Mouse (Mus musculus) intestine, embryonic 15.5 days (tissue): ENCODE results near the gene Ppp1r13l. TPM values are rescaled to one million over a fixed set of nuclear protein-coding genes. Genes with fewer than 3 reads are reported as not detected.

Experiments used
- ATAC-seq: fragments of 200-750 bp; cut with Nextera tagmentation; 2 replicates; pipeline ENCODE4 v1.8.0; 2017; ENCODE audit warnings: moderate TSS enrichment, moderate library complexity
- H3K27ac ChIP-seq: fragments of 300-500 bp; sonication (generic); 2 replicates; pipeline ENCODE4 v1.5.1; 2015; ENCODE audit warnings: mild to moderate bottlenecking, inconsistent platforms
- H3K27me3 ChIP-seq: fragments of 300-500 bp; sonication (generic); replicated peaks from 2 replicates; pipeline ENCODE4 v1.6.1; 2015; ENCODE audit warnings: inconsistent platforms
- H3K36me3 ChIP-seq: fragments of 300-500 bp; sonication (generic); 2 replicates; pipeline ENCODE4 v1.6.1; 2015; ENCODE audit warnings: inconsistent platforms
- H3K4me1 ChIP-seq: fragments of 300-500 bp; sonication (generic); replicated peaks from 2 replicates; pipeline ENCODE4 v1.6.1; 2015; ENCODE audit warnings: inconsistent platforms
- H3K4me2 ChIP-seq: fragments of 300-500 bp; sonication (generic); replicated peaks from 2 replicates; pipeline ENCODE4 v1.6.1; 2015; ENCODE audit warnings: mild to moderate bottlenecking, inconsistent platforms
- H3K4me3 ChIP-seq: fragments of 300-500 bp; sonication (generic); replicated peaks from 2 replicates; pipeline ENCODE4 v1.5.1; 2015; ENCODE audit warnings: inconsistent platforms
- H3K9ac ChIP-seq: fragments of 300-500 bp; sonication (generic); 2 replicates; pipeline ENCODE4 v1.6.1; 2015; ENCODE audit warnings: inconsistent platforms
- H3K9me3 ChIP-seq: fragments of 300-500 bp; sonication (generic); 2 replicates; pipeline ENCODE4 v1.6.1; 2016; ENCODE audit warnings: inconsistent platforms
- WGBS: fragments of 180-500 bp; shearing (Covaris S2); methylation state at CpG from one replicate; pipeline ENCODE4 v1.1.7; 2015; 5-methylcytosine and 5-hydroxymethylcytosine counted together
- microRNA counts: library from miRNA; unstranded; fragments of <30 nt; microRNA quantifications from one replicate; lab custom pipeline; 2016
- polyA plus RNA-seq: library from polyadenylated mRNA; unstranded; fragments of >200 nt; fragmentation: Nextera tagmentation; extraction: Ambion mirVana; gene quantifications from 2 replicates; pipeline ENCODE4 v1.2.1, GENCODE M21; 2015

Gene Ppp1r13l
- polyA plus RNA-seq, 1 experiment from 2014 or later = 4.8 TPM

DNA sequence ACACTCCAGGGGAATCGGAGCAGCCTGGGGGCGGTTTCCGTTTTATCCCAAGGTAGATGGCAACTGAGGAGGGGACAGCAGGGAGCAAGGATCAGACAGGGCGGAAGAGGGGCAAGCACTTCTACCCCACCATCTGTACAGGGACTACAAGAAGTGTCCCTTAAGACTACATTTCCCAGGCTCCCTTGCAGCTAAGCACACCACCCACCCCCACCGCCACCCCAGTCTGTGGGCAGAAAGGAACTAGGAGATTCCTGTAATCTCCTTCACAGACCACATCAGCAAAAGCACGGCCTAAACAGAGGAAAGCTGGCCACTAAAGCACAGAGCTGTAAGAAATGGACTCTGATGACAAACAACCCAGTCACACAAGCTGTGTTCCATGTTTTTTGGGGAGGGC, 66.8 kb downstream of the Ppp1r13l start:
- no peak overlapping the region for H3K27ac ChIP-seq
- ATAC-seq = no peak
- no peaks in the 10 kb centered on the region for H3K4me1 ChIP-seq
- WGBS = 84% methylated on average over 6 of the region's 6 CpGs
- H3K27me3 ChIP-seq = peaks cover 4% of the 10 kb centered on the region; the same call in 1 of the 2 replicates
- peaks cover 30% of the 10 kb centered on the region for H3K36me3 ChIP-seq
- no peak overlapping the region for H3K9ac ChIP-seq
- H3K9me3 ChIP-seq = no peaks in the 10 kb centered on the region
- H3K4me3 ChIP-seq = no peak overlapping the region
- H3K4me2 ChIP-seq = no peak overlapping the region

DNA sequence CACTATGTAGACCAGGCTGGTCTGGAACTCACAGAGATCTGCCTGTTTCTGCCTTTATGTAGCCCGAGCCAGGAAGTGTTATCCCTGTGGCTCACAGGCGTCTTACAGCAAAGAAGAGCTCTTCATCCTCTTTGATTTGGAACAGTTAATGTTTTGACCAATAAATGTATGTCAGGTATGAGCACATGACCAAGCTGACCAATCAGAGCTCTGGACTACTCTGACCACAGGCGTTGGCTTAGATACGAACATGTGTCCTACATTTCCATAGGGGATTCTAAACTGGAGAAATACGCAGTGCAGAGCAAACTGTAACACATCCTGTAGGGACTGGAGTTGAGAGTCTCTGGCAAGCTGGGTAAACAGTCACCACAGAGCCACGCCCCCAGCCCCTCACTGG, 67.3 kb downstream of the Ppp1r13l start:
- peaks cover 3% of the 10 kb centered on the region; the same call in 1 of the 2 replicates for H3K27me3 ChIP-seq
- H3K9ac ChIP-seq = no peak overlapping the region
- no peaks in the 10 kb centered on the region for H3K4me1 ChIP-seq
- no peak overlapping the region for H3K4me2 ChIP-seq
- ATAC-seq = no peak
- peaks cover 35% of the 10 kb centered on the region for H3K36me3 ChIP-seq
- no peak overlapping the region for H3K27ac ChIP-seq
- no peaks in the 10 kb centered on the region for H3K9me3 ChIP-seq
- WGBS = 89% methylated on average over 6 of the region's 6 CpGs
- no peak overlapping the region for H3K4me3 ChIP-seq

MicroRNAs within 50 kb of the gene (microRNA counts, 519-probe panel; counts per million panel counts)
- microRNA mmu-miR-343 (lab: Ali Mortazavi, UCI) = 97.1 counts per million, percentile 29 among the panel's probes with 10 or more counts

Other genes starting within 250 kb of the Ppp1r13l start
- 1.8 and 2.3 TPM in 2 replicates for gene Gm4969, start 241.4 kb upstream of the Ppp1r13l start, polyA plus RNA-seq
- 10.5 and 12.8 TPM in 2 replicates for gene Fbxo46, start 239.9 kb upstream of the Ppp1r13l start, polyA plus RNA-seq
- gene Qpctl, start 210.5 kb upstream of the Ppp1r13l start, polyA plus RNA-seq = 9.2 and 11.5 TPM in 2 replicates
- gene Snrpd2, start 210.0 kb upstream of the Ppp1r13l start, polyA plus RNA-seq = 138 TPM in 2 replicates
- gene Gipr, start 193.6 kb upstream of the Ppp1r13l start, polyA plus RNA-seq = 2.5 and 2.8 TPM in 2 replicates
- 6.5 and 7.3 TPM in 2 replicates for gene Eml2, start 183.3 kb upstream of the Ppp1r13l start, polyA plus RNA-seq
- 1.4 and 1.5 TPM in 2 replicates for gene Gpr4, start 147.2 kb upstream of the Ppp1r13l start, polyA plus RNA-seq
- 36.8 and 39.4 TPM in 2 replicates for gene Opa3, start 131.4 kb upstream of the Ppp1r13l start, polyA plus RNA-seq
- gene Vasp, start 87.9 kb upstream of the Ppp1r13l start, polyA plus RNA-seq = 109 and 114 TPM in 2 replicates
- gene Ppm1n, start 79.7 kb upstream of the Ppp1r13l start, polyA plus RNA-seq = 0.14 and 0.34 TPM in 2 replicates
- gene Rtn2, start 77.1 kb upstream of the Ppp1r13l start, polyA plus RNA-seq = 11.3 and 12.5 TPM in 2 replicates
- 0.09 and 0.14 TPM in 2 replicates for gene Fosb, start 49.7 kb upstream of the Ppp1r13l start, polyA plus RNA-seq
- gene Ercc1, start 15.0 kb upstream of the Ppp1r13l start, polyA plus RNA-seq = 51.6 and 52.0 TPM in 2 replicates
- 21.7 and 23.4 TPM in 2 replicates for gene Cd3eap, start 266 bp upstream of the Ppp1r13l start, polyA plus RNA-seq
- 16.7 and 17.3 TPM in 2 replicates for gene Ercc2, start 22.3 kb downstream of the Ppp1r13l start, polyA plus RNA-seq
- gene Klc3, start 44.4 kb downstream of the Ppp1r13l start, polyA plus RNA-seq = 3.7 and 4.7 TPM in 2 replicates
- gene Ckm, start 45.0 kb downstream of the Ppp1r13l start, polyA plus RNA-seq = 5.1 and 9.0 TPM in 2 replicates
- 5.8 and 6.1 TPM in 2 replicates for gene Mark4, start 99.1 kb downstream of the Ppp1r13l start, polyA plus RNA-seq
- 0.50 and 0.53 TPM in 2 replicates for gene Exoc3l2, start 103.6 kb downstream of the Ppp1r13l start, polyA plus RNA-seq
- 1.9 and 2.2 TPM in 2 replicates for gene Bloc1s3, start 148.6 kb downstream of the Ppp1r13l start, polyA plus RNA-seq
- gene Trappc6a, start 148.6 kb downstream of the Ppp1r13l start, polyA plus RNA-seq = 124 and 137 TPM in 2 replicates
- 0.10 and 0.11 TPM in 2 replicates for gene Nkpd1, start 158.1 kb downstream of the Ppp1r13l start, polyA plus RNA-seq
- gene Ppp1r37, start 203.3 kb downstream of the Ppp1r13l start, polyA plus RNA-seq = 18.3 and 21.8 TPM in 2 replicates
- gene Zfp296, start 217.5 kb downstream of the Ppp1r13l start, polyA plus RNA-seq = 0.63 and 0.95 TPM in 2 replicates
- 131 and 140 TPM in 2 replicates for gene Gemin7, start 217.8 kb downstream of the Ppp1r13l start, polyA plus RNA-seq
- 34.2 and 38.3 TPM in 2 replicates for gene Clasrp, start 244.7 kb downstream of the Ppp1r13l start, polyA plus RNA-seq